Mouse (Mus musculus): ENCODE measurements around the gene Lmx1b.
A peak's percentile ranks its signal among the peaks of the same experiment; 100 is the strongest.

Lmx1b gene

GRCm38 (mm10) chr2:33584937-33585910 lies 55.1 kb downstream of the Lmx1b start:
- ATAC-seq (ENCODE audit: insufficient number of reproducible peaks, low FRiP score, low TSS enrichment): no peak

DNA sequence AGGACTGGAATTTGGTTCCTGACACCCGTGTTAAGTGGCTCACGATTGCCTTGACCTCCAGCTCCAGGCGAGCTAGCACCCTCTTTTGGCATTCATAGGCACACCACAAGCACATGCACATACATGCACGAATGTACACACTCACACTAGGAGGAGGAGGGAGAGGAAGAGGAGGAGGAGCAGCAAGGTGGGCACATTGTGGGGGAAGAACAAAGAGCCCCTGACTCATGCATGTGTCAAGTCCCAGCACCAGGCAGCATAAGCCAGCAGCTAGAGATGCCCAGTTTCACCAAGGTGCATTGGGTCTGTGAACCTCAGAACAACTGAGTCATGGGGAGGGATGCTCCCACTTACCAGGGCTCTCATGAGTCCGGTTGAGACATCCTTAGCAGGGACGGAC lies 56.5 kb downstream of the Lmx1b start:
- ATAC-seq (ENCODE audit: insufficient number of reproducible peaks, low FRiP score, low TSS enrichment): no peak

DNA sequence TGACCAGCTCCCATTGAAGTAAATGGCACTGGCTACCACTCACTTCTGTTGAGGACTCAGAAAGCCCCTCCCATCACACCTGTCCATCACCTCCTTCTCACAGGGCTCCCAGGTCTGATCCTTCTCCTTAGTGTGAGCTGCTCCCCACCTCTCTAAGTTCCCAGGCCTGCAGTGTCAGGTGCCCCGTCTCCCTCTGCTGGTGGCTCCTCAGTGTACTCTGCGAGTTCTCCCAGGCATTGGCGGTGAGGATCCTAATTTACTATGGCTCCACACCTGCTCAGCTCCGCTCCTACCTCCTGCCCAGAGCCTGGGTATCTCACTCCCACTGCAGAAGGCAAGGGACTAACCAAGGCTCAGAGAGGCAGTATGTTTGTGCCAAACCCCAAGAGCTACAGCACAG lies 57.0 kb downstream of the Lmx1b start:
- ATAC-seq (ENCODE audit: insufficient number of reproducible peaks, low FRiP score, low TSS enrichment): no peak

DNA sequence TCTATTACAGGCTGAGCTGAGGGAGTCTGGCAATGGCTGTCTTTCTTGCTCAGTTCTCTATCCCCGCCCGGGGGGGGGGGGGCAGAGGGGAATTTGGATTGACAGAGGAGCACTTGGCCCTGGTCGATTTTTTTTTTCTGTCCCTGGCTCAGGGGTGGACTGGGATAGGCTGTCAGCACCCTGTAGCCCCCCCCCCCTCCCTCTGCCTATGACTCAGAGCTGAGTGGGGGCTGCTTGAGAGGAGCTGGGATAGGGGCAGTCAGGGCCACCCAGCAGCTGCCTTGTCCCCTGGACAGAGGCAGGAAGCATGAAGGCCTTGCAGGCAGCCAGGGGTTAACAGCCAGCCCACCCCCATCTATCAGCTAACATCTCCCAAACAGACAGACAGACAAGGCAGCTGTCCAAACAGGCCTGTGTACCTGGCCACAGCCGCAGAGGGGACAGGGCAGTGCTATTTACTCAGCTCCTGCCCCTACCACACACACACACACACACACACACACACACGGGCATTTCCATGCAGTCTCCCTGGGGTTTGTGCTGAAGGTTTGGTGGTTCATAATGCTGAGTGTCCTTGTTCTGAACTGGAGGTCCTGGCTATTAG lies 57.8 kb downstream of the Lmx1b start:
- no peak for ATAC-seq (ENCODE audit: insufficient number of reproducible peaks, low FRiP score, low TSS enrichment)

GRCm38 (mm10) chr2:33581866-33582265 lies 58.4 kb downstream of the Lmx1b start:
- ATAC-seq (ENCODE audit: insufficient number of reproducible peaks, low FRiP score, low TSS enrichment): no peak

GRCm38 (mm10) chr2:33581449-33581777 lies 58.9 kb downstream of the Lmx1b start:
- no peak for ATAC-seq (ENCODE audit: insufficient number of reproducible peaks, low FRiP score, low TSS enrichment)

- ATAC-seq (ENCODE audit: insufficient number of reproducible peaks, low FRiP score, low TSS enrichment): no peak
Observed at GRCm38 (mm10) chr2:33580697-33581448, 59.4 kb downstream of the Lmx1b start.

DNA sequence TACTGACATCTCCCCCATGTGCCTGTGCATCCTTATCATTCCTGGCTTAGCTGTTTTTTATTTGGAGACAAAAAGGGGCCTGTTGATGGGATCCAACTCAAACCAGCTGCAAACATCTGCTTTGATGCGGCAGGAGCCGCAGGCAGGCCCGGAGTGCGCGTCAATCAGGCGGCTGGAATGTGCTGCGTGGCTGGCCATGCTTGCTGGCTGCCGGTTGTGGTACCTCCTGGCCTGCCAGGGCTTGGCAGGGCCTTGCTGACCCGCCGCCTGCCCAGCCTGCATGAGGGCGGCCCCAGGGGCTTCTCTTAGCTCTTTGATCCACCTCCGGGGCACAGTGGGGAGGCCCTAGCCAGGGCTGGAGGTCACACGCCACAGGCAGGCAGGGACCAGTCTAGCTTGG lies 64.9 kb downstream of the Lmx1b start:
- ATAC-seq (ENCODE audit: insufficient number of reproducible peaks, low FRiP score, low TSS enrichment): no peak

GRCm38 (mm10) chr2:33573075-33573474 lies 67.2 kb downstream of the Lmx1b start:
- no peak for ATAC-seq (ENCODE audit: insufficient number of reproducible peaks, low FRiP score, low TSS enrichment)

- no peak for ATAC-seq (ENCODE audit: insufficient number of reproducible peaks, low FRiP score, low TSS enrichment)
Observed at GRCm38 (mm10) chr2:33571219-33571824, 69.0 kb downstream of the Lmx1b start.

DNA sequence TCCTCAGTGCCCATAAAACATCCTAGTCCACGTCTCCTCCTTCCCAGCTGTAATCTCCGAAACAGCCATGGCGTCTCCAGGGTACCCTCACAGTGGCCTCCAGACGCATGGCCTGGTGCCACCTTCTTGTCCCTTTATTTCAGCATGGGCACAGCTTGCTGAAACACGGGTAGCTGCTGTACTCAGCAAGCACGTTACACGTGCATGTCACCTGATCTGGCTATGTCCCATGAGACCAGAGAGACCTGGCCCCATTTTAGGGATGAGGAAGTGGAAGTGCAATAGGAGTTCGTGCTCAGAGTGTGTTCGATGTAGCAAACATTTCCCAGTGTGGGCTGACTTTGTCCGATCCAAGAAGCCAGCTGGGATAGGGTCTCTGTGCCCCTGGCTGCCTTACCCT lies 70.6 kb downstream of the Lmx1b start:
- ATAC-seq (ENCODE audit: insufficient number of reproducible peaks, low FRiP score, low TSS enrichment): no peak

DNA sequence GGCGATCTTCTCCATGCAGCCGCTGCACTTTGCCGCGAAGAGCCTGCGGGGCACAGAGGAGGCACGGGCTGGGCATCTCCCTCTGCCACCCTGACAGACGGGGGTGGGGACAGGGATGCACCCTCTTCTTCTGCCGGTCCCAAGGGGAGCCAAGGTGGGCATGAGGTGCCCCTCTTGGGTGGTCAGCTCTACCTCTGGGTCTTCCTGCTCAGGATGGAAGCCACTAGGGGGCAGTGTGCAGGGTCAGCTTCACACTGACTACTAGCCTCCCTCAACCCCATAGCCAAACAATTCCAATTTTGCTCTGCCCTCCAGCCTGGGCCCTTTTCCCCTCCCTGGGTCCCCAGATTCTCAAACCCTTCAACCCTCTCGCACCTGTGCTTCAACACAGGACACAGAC lies 71.1 kb downstream of the Lmx1b start:
- ATAC-seq (ENCODE audit: insufficient number of reproducible peaks, low FRiP score, low TSS enrichment): no peak

DNA sequence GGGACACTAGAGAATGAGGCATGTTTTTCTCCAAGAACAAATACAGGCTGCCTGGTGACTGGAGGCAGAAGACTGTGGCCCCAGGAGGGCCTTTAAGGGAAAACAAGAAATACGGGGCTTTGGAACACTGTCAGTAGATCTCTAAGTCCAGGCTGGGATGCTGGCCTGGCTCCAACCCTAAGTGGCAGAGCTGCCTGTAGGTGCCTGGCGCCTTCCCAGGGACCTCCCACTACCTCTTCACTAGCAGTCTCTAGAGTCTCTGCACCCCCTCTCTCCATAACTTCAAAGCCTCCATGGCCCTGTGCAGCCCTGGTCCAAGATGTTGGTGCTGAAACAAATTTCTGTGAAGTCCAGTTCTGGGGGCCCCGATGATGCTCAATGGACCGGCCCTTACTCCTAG lies 74.4 kb downstream of the Lmx1b start:
- ATAC-seq (ENCODE audit: insufficient number of reproducible peaks, low FRiP score, low TSS enrichment): no peak

DNA sequence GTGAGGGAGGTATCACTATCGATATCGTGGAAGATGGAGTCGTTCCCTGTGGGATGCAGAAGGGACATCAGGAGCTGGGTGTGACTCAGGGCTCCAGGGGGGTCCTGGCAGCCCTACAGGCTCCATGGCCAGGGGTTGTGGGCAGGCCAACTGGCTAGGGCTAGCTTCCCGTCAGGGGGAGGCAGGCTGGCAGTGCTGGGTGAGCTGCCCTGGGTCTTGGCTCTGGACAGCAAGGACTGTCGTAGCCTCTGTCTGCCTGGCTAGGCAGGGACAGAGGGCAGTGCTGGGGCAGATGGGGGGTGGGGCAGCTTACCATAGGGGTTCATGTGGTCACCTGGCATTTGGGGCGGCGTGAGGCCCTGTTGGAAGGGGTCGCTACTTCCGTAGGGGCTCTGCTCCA lies 75.6 kb downstream of the Lmx1b start:
- ATAC-seq (ENCODE audit: insufficient number of reproducible peaks, low FRiP score, low TSS enrichment): no peak

DNA sequence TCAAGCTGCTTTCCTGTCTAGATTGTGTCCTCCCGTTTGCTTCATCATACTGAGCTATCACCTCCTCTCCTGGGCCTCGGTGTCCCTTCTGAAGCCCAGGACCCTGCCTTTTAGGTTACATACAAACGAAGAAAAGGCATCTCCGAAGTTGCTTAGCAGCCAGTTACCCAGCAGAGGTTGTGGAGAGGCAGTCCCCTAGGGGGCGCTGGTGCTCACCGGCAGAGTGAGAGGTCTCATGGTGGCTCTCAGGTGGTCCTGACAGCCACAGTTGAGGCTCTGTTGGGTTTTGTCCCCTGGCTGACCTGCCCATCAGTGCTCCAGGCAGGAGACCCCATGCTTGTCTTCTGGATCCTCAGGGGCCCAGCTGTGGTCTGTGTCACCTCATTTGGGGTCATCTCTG lies 80.6 kb downstream of the Lmx1b start:
- no peak for ATAC-seq (ENCODE audit: insufficient number of reproducible peaks, low FRiP score, low TSS enrichment)

DNA sequence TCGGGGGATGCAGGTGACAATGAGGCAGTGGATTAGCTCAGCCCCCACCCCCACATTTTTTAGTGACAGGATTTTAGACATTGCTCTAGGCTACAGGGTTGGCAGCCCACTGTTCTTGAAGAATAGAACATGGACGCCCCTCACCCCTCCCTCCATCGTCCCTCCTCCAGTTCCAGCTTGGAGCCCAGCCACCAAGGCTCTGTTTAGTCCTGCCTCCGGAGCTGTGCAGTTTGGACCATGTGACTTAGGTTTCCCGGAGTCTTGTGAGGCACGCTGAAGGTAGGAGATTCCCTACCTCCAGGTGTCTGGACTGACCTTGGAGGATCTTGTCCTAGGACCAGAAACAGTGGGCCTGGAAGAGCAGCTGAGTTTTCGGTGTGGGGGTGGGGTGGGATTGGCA lies 81.0 kb downstream of the Lmx1b start:
- no peak for ATAC-seq (ENCODE audit: insufficient number of reproducible peaks, low FRiP score, low TSS enrichment)

DNA sequence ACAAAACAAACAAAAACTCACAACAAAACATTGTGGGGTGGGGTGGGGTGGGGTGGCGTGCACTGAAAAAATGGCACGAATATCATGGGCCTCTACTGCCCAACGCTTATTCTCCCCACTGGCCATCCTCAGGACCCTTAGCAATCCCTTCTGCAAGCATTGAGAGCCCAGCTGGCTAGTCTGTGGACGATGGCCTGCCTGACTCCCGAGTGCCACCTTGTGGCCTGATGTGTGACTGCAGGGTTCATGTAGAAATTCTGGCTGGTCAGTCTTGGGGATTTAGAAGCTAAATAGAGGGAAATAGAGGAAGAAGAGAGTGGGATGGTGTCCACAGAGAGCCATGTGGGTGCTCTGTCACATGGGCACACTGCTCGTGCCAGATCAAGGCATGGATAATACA lies 82.1 kb downstream of the Lmx1b start:
- peak; percentile 54; the same call in 1 of the 2 replicates for ATAC-seq (ENCODE audit: insufficient number of reproducible peaks, low FRiP score, low TSS enrichment)

GRCm38 (mm10) chr2:33555573-33555972 lies 84.7 kb downstream of the Lmx1b start:
- no peak for ATAC-seq (ENCODE audit: insufficient number of reproducible peaks, low FRiP score, low TSS enrichment)

GRCm38 (mm10) chr2:33552672-33553071 lies 87.6 kb downstream of the Lmx1b start:
- ATAC-seq (ENCODE audit: insufficient number of reproducible peaks, low FRiP score, low TSS enrichment): no peak

GRCm38 (mm10) chr2:33547595-33547994 lies 92.7 kb downstream of the Lmx1b start:
- ATAC-seq (ENCODE audit: insufficient number of reproducible peaks, low FRiP score, low TSS enrichment): no peak

GRCm38 (mm10) chr2:33546879-33547278 lies 93.4 kb downstream of the Lmx1b start:
- ATAC-seq (ENCODE audit: insufficient number of reproducible peaks, low FRiP score, low TSS enrichment): peak; percentile 77

Measured in cerebellum, adult (tissue).